Mouse (Mus musculus) lung, postnatal 0 days (tissue): ENCODE data around the gene Gm20696.

Source experiments
- CTCF ChIP-seq: IDR thresholded peaks from 2 replicates; pipeline ENCODE4 v1.5.1; 2016; ENCODE audit warnings: antibody characterized with exemption, mild to moderate bottlenecking
- EP300 ChIP-seq: IDR thresholded peaks from 2 replicates; pipeline ENCODE4 v1.6.1; 2016; ENCODE audit warnings: antibody characterized with exemption, mild to moderate bottlenecking, control low read depth

GRCm38 (mm10) chr6:99412598-99412997, 254.0 kb downstream of the Gm20696 start:
- TF ChIP-seq CTCF (no peak), EP300 (no peak)
